ENCODE assay signal across 21 mouse cellular contexts in the genomic region with DNA sequence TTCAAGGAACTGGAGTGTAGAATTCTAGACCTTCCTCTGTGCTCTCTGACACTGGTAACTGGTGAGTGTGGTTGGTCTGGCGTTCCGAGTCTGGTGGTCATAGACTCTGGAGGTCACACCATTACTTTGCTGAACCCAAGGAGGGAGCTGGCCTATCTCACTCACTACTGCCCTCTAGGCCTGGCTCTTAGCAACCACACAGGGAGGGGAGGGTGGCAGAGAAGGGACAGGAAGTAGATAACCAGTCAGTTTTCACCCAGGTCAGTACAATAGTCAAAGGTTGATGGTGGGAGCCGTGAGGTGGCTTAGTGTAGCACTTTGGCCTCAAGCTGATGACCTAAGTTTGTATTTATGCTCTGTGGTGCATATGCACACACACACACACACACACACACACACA.
DNase-seq lines count a peak whose midpoint lies in the region; ATAC-seq and TF ChIP-seq lines count a peak whose summit lies in the region.
"Had no signal": no experiment of that assay in that cellular context is flagged by ENCODE, and none has a peak within 500 bp of the region (broad histone marks: within the 10 kb centered on the region; RNA-seq: fewer than 3 reads in every experiment).

No protein-coding gene starts in this region.

- H3K27ac ChIP-seq in midbrain, postnatal 0 days (ENCODE audit: low read depth, low read length), result no peak overlapping the region
- no peak overlapping the region for H3K27ac ChIP-seq in midbrain, embryonic 16.5 days (ENCODE audit: low read length)
- no peak overlapping the region for H3K27ac ChIP-seq in ES-E14 (ENCODE audit: insufficient read depth, low read depth, low read length, poor library complexity, severe bottlenecking)
- H3K27ac ChIP-seq in kidney, embryonic 15.5 days, result no peak overlapping the region
- H3K27ac ChIP-seq: embryonic facial prominence, embryonic 15.5 days; limb, embryonic 15.5 days; neural tube, embryonic 12.5 days had no signal

- in situ Hi-C loops in ES-E14 (cut with MboI; ENCODE audit: low sequenced_read_pairs in 2 of 2, unreplicated experiment in 2 of 2), result no loop called here

- TF ChIP-seq CTCF in midbrain, postnatal 0 days (IDR thresholded peaks at IDR 0.05), result peak; percentile 18; the same call in 1 of the 2 replicates

- H3K27me3 ChIP-seq in midbrain, postnatal 0 days (ENCODE audit: insufficient read depth, low read length), result no peaks in the 10 kb centered on the region
- H3K27me3 ChIP-seq in midbrain, embryonic 16.5 days (ENCODE audit: control insufficient read depth, insufficient read depth, low read depth, low read length), result no peaks in the 10 kb centered on the region
- no peaks in the 10 kb centered on the region for H3K27me3 ChIP-seq in kidney, embryonic 15.5 days
- H3K27me3 ChIP-seq: embryonic facial prominence, embryonic 15.5 days; limb, embryonic 15.5 days; neural tube, embryonic 12.5 days had no signal

- no peaks in the 10 kb centered on the region for H3K4me1 ChIP-seq in midbrain, postnatal 0 days (ENCODE audit: insufficient read depth, low read length)
- no peaks in the 10 kb centered on the region for H3K4me1 ChIP-seq in midbrain, embryonic 16.5 days (ENCODE audit: control insufficient read depth, insufficient read depth, low read length)
- H3K4me1 ChIP-seq in ES-E14 (ENCODE audit: control insufficient read depth in 2 of 2, insufficient read depth in 2 of 2, low read length in 2 of 2, poor library complexity in 1 of 2), result peaks cover 0 to 2% of the 10 kb centered on the region in 2 experiments; a peak in 1 of 4 replicates
- H3K4me1 ChIP-seq in kidney, embryonic 15.5 days, result no peaks in the 10 kb centered on the region
- H3K4me1 ChIP-seq: embryonic facial prominence, embryonic 15.5 days; limb, embryonic 15.5 days; neural tube, embryonic 12.5 days had no signal

- no peak overlapping the region for H3K4me2 ChIP-seq in midbrain, postnatal 0 days (ENCODE audit: low read depth, low read length, poor library complexity, severe bottlenecking)
- no peak overlapping the region for H3K4me2 ChIP-seq in midbrain, embryonic 16.5 days (ENCODE audit: low read length)
- no peak overlapping the region for H3K4me2 ChIP-seq in kidney, embryonic 15.5 days
- H3K4me2 ChIP-seq: embryonic facial prominence, embryonic 15.5 days; heart, embryonic 11.5 days; limb, embryonic 15.5 days; neural tube, embryonic 12.5 days had no signal

- no peak overlapping the region for H3K4me3 ChIP-seq in midbrain, postnatal 0 days (ENCODE audit: low read depth, low read length)
- H3K4me3 ChIP-seq in midbrain, embryonic 16.5 days (ENCODE audit: low read depth, low read length), result no peak overlapping the region
- H3K4me3 ChIP-seq in ES-E14 (ENCODE audit: insufficient read depth in 1 of 2, low read depth in 1 of 2, low read length in 2 of 2, poor library complexity in 1 of 2, severe bottlenecking in 1 of 2), result no peak overlapping the region
- no peak overlapping the region for H3K4me3 ChIP-seq in kidney, embryonic 15.5 days (replicated peaks)
- H3K4me3 ChIP-seq: embryonic facial prominence, embryonic 15.5 days; limb, embryonic 15.5 days; neural tube, embryonic 12.5 days had no signal

- no peaks in the 10 kb centered on the region for H3K9me3 ChIP-seq in midbrain, postnatal 0 days (ENCODE audit: low read length)
- no peaks in the 10 kb centered on the region for H3K9me3 ChIP-seq in midbrain, embryonic 16.5 days (replicated peaks; ENCODE audit: control insufficient read depth, low read length, poor library complexity, severe bottlenecking)
- no peaks in the 10 kb centered on the region for H3K9me3 ChIP-seq in ES-E14 (ENCODE audit: control insufficient read depth, insufficient read depth, low read depth, low read length)
- H3K9me3 ChIP-seq in kidney, embryonic 15.5 days (replicated peaks), result no peaks in the 10 kb centered on the region
- H3K9me3 ChIP-seq: embryonic facial prominence, embryonic 15.5 days; limb, embryonic 15.5 days; neural tube, embryonic 12.5 days had no signal

- ATAC-seq in midbrain, postnatal 0 days (ENCODE audit: low FRiP score), result no peak
- ATAC-seq in midbrain, embryonic 16.5 days, result no peak
- 0 out of 2 replicates have a peak, but pooled peaks have one; percentile 14 for ATAC-seq in megakaryocyte progenitor cell, adult 5-6 weeks (replicated peaks; ENCODE audit: poor library complexity)
- ATAC-seq in kidney, embryonic 15.5 days (replicated peaks; ENCODE audit: low FRiP score), result no peak
- ATAC-seq in activated CD4-positive, CD25-positive, alpha-beta regulatory T cell, adult 4 months, result no peak
- ATAC-seq: CD4-positive, CD25-positive, alpha-beta regulatory T cell, adult 4 months; forebrain, postnatal 0 days had no signal

- WGBS in midbrain, postnatal 0 days, result 94% methylated on average over 3 of the region's 3 CpGs
- WGBS in midbrain, embryonic 16.5 days, result 86% methylated on average over 3 of the region's 3 CpGs
- 79% methylated on average over 3 of the region's 3 CpGs for WGBS in kidney, embryonic 15.5 days

- no peak overlapping the region for H3K9ac ChIP-seq in midbrain, postnatal 0 days (replicated peaks; ENCODE audit: low read length, poor library complexity, severe bottlenecking)
- no peak overlapping the region for H3K9ac ChIP-seq in midbrain, embryonic 16.5 days (ENCODE audit: low read depth, low read length)
- no peak overlapping the region for H3K9ac ChIP-seq in ES-E14 (ENCODE audit: insufficient read depth, low read depth, low read length, poor library complexity, severe bottlenecking)
- no peak overlapping the region for H3K9ac ChIP-seq in kidney, embryonic 15.5 days
- H3K9ac ChIP-seq: embryonic facial prominence, embryonic 15.5 days; forebrain, postnatal 0 days; limb, embryonic 15.5 days; neural tube, embryonic 12.5 days had no signal

- H3K36me3 ChIP-seq in midbrain, postnatal 0 days (ENCODE audit: insufficient read depth, low read length), result no peaks in the 10 kb centered on the region
- H3K36me3 ChIP-seq in midbrain, embryonic 16.5 days (ENCODE audit: control insufficient read depth, insufficient read depth, low read length), result no peaks in the 10 kb centered on the region
- H3K36me3 ChIP-seq in ES-E14 (ENCODE audit: control insufficient read depth, insufficient read depth, low read length, poor library complexity, severe bottlenecking), result no peaks in the 10 kb centered on the region
- H3K36me3 ChIP-seq in kidney, embryonic 15.5 days, result no peaks in the 10 kb centered on the region
- H3K36me3 ChIP-seq: embryonic facial prominence, embryonic 15.5 days; limb, embryonic 15.5 days; neural tube, embryonic 12.5 days had no signal

- DNase-seq in adrenal gland, postnatal 14 days, result peak; percentile 10
- no peak for DNase-seq in adrenal gland, adult 18-20 months (ENCODE audit: low spot score in 2 of 2)
- no peak for DNase-seq in midbrain, postnatal 0 days (ENCODE audit: low spot score)
- peak; percentile 17 for DNase-seq in ES-E14 (ENCODE audit: low read depth, low spot score)
- DNase-seq: adrenal gland, postnatal 10 days; cerebellum, adult 11 months; cerebellum, postnatal 10 days; forebrain, postnatal 0 days; heart, postnatal 10 days; layer of hippocampus, postnatal 36 days; lung, postnatal 14 days; right cerebral cortex, adult 18-20 months had no signal

TF ChIP-seq in ES-E14, 5 proteins besides CTCF, POLR2A, EP300 and RAD21:
- TF ChIP-seq MAFK (IDR thresholded peaks at IDR 0.05; ENCODE audit: insufficient read depth, low read depth, low read length) (no peak), CHD2 (IDR thresholded peaks at IDR 0.05; ENCODE audit: low read depth, low read length) (no peak), HCFC1 (IDR thresholded peaks at IDR 0.05; ENCODE audit: borderline replicate concordance, insufficient read depth, low read length) (no peak), ZC3H11A (IDR thresholded peaks at IDR 0.05; ENCODE audit: borderline replicate concordance, low read depth, low read length) (no peak), ZNF384 (IDR thresholded peaks at IDR 0.05; ENCODE audit: low read depth, low read length) (no peak)

Comparison
In these comparisons a context has a peak if more than half of its experiments do, and no peak if none do; other contexts are left out.
1. DNase-seq: peak in adrenal gland, postnatal 14 days (single experiment) and ES-E14 (single experiment); none in adrenal gland, adult 18-20 months (0 of 2) and midbrain, postnatal 0 days (single experiment).